Mouse (Mus musculus) intestine, embryonic 14.5 days (tissue): Measurements from ENCODE around the gene Osbpl2. TPM values are rescaled to one million over a fixed set of nuclear protein-coding genes. Genes with fewer than 3 reads are reported as not detected.

Experiments used
- ATAC-seq: fragments of 200-750 bp; cut with Nextera tagmentation; replicated peaks from 2 replicates; pipeline ENCODE4 v1.8.0; 2017; ENCODE audit warnings: low read depth, moderate number of reproducible peaks, moderate TSS enrichment, moderate library complexity; ENCODE audit not compliant: low FRiP score, low TSS enrichment
- DNase-seq: peaks from one replicate; pipeline ENCODE4 v3.0.0-alpha.2; 2018; ENCODE audit warnings: low spot score
- H3K27ac ChIP-seq: fragments of 300-500 bp; sonication (generic); 2 replicates; pipeline ENCODE4 v1.5.1; 2014; ENCODE audit warnings: low read depth, mild to moderate bottlenecking, control low read depth
- H3K27me3 ChIP-seq: fragments of 300-500 bp; sonication (generic); replicated peaks from 2 replicates; pipeline ENCODE4 v1.6.1; 2014; ENCODE audit warnings: low read length, control low read depth; ENCODE audit not compliant: control insufficient read depth, insufficient read depth
- H3K36me3 ChIP-seq: fragments of 300-500 bp; sonication (generic); 2 replicates; pipeline ENCODE4 v1.6.1; 2014; ENCODE audit warnings: low read length, control low read depth; ENCODE audit not compliant: control insufficient read depth, insufficient read depth
- H3K4me1 ChIP-seq: fragments of 300-500 bp; sonication (generic); replicated peaks from 2 replicates; pipeline ENCODE4 v1.6.1; 2014; ENCODE audit warnings: low read length, control low read depth, mixed read lengths; ENCODE audit not compliant: control insufficient read depth, insufficient read depth
- H3K4me2 ChIP-seq: fragments of 300-500 bp; sonication (generic); 2 replicates; pipeline ENCODE4 v1.6.1; 2014; ENCODE audit warnings: low read length
- H3K4me3 ChIP-seq: fragments of 300-500 bp; sonication (generic); 2 replicates; pipeline ENCODE4 v1.5.1; 2014; ENCODE audit warnings: low read depth, low read length, control low read depth, mixed read lengths
- H3K9ac ChIP-seq: fragments of 300-500 bp; sonication (generic); 2 replicates; pipeline ENCODE4 v1.6.1; 2014; ENCODE audit warnings: mild to moderate bottlenecking, low read length
- H3K9me3 ChIP-seq: fragments of 300-500 bp; sonication (generic); 2 replicates; pipeline ENCODE4 v1.6.1; 2016; ENCODE audit warnings: low read length, control low read depth; ENCODE audit not compliant: control insufficient read depth
- WGBS: fragments of 180-500 bp; shearing (Covaris S2); extraction: QIAGEN DNeasy Blood & Tissue Kit; methylation state at CpG from one replicate; pipeline ENCODE4 v1.1.7; 2014; 5-methylcytosine and 5-hydroxymethylcytosine counted together
- polyA plus RNA-seq: library from polyadenylated mRNA; unstranded; fragments of >200 nt; fragmentation: Nextera tagmentation; extraction: Ambion mirVana; gene quantifications from 2 replicates; pipeline ENCODE4 v1.2.1, GENCODE M21; 2014

Gene Osbpl2
- polyA plus RNA-seq, result 31.2 and 31.4 TPM in 2 replicates

- peak; percentile 99 for ATAC-seq
- Histone ChIP-seq H3K4me3 (peak within 1 kb of the TSS; percentile 85), H3K9ac (peak within 1 kb of the TSS; percentile 85), H3K27ac (peak within 1 kb of the TSS; percentile 62; the same call in 1 of the 2 replicates), H3K9me3 (no peaks in the 10 kb centered on the region), H3K36me3 (0 out of 2 replicates have a peak, but pooled peaks cover 3% of the 10 kb centered on the region), H3K4me1 (peaks cover 17% of the 10 kb centered on the region), H3K27me3 (no peaks in the 10 kb centered on the region), H3K4me2 (peak within 1 kb of the TSS; percentile 93)
- under 1% methylated on average over 55 of the region's 55 CpGs for WGBS
- DNase-seq, result peak; percentile 98
These were observed at the start of gene Osbpl2 for GRCm38 (mm10) chr2:180118661-180119438. TSS of gene Osbpl2 (plus strand) at chr2:180119306.

DNA sequence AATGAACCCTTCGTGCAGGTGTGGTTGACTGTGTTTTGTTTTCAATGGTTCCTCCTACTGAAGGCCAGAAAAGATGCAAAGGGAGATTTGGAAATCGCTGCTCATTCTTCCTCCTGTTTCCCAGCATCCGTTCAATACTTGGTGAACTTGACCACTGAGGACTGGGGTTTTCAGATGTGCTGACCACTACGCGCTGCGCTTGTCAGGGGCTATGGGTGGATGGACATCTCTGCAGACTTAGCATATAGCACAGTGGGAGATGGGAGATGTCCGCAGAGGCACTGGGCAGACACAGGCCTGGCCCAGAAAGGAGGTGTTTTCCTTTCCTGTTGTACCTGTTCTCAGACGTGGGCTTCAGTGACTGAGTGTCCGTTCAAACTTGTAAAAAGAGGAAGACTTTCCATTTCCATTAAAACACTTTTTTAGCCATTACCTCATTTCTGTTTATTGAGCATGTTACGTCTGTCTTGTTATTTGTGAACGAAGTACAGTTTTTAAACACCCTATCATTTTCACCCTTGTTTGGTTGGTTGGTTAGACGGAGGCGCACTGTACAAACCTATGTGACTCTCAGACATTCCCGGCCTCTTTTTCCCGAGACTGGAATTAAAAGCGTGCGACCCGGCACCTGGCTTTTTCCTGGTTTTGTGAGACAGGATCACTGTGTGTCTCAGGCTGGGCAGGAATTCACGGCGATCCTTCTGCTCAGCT is 49.2 kb upstream of the Osbpl2 start:
- 32% methylated on average over 20 of the region's 20 CpGs for WGBS
- Histone ChIP-seq H3K9me3 (no peaks in the 10 kb centered on the region), H3K27ac (0 out of 2 replicates have a peak overlapping the region, but pooled peaks have one; percentile 38), H3K4me3 (peak overlapping the region; percentile 85), H3K4me2 (peak overlapping the region; percentile 74), H3K27me3 (no peaks in the 10 kb centered on the region), H3K4me1 (peaks cover 10% of the 10 kb centered on the region), H3K9ac (peak overlapping the region; percentile 49), H3K36me3 (peaks cover 23% of the 10 kb centered on the region)
- DNase-seq (no peak), ATAC-seq (peak; percentile 73)

GRCm38 (mm10) chr2:180070481-180071453 is 48.3 kb upstream of the Osbpl2 start, which contains the start of gene Mtg2:
TSS of gene Mtg2 (plus strand) at chr2:180070588.
- no peaks in the 10 kb centered on the region for H3K9me3 ChIP-seq
- DNase-seq, result peak; percentile 96
- H3K36me3 ChIP-seq, result peaks cover 23% of the 10 kb centered on the region
- H3K9ac ChIP-seq, result peak within 1 kb of the TSS; percentile 49
- 0 out of 2 replicates have a peak within 1 kb of the TSS, but pooled peaks have one; percentile 38 for H3K27ac ChIP-seq
- no peaks in the 10 kb centered on the region for H3K27me3 ChIP-seq
- H3K4me1 ChIP-seq, result peaks cover 10% of the 10 kb centered on the region
- peak within 1 kb of the TSS; percentile 74 for H3K4me2 ChIP-seq
- peak; percentile 97 for ATAC-seq
- WGBS, result 4% methylated on average over 58 of the region's 58 CpGs
- peak within 1 kb of the TSS; percentile 85 for H3K4me3 ChIP-seq

DNA sequence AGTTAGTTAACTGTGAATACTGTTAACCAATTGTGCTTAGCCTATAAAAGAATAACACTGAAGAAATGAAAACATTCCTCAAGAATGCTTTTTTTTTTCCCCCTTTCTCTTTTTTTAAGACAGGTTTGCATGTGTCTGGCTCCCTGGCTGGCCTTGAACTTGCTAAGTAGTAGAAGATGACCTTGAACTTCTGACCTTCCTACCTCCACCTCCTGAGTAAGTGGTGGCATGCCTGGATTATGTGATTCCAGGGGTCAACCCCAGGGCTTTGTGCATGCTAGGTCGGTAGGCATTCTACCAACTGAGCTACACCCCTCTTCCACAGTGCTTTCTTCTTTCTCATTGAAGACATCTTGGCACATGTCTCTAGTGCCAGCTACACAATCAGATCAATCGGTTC is 47.4 kb upstream of the Osbpl2 start:
- Histone ChIP-seq H3K36me3 (peaks cover 23% of the 10 kb centered on the region), H3K27me3 (no peaks in the 10 kb centered on the region), H3K4me2 (no peak overlapping the region), H3K27ac (no peak overlapping the region), H3K4me1 (peaks cover 10% of the 10 kb centered on the region), H3K9me3 (no peaks in the 10 kb centered on the region), H3K4me3 (no peak overlapping the region), H3K9ac (no peak overlapping the region)
- DNase-seq, result no peak
- WGBS, result 88% methylated on average over 2 of the region's 2 CpGs
- no peak for ATAC-seq

- Histone ChIP-seq H3K4me1 (peaks cover 10% of the 10 kb centered on the region), H3K27ac (no peak overlapping the region), H3K9me3 (no peaks in the 10 kb centered on the region), H3K4me2 (no peak overlapping the region), H3K36me3 (peaks cover 23% of the 10 kb centered on the region), H3K4me3 (no peak overlapping the region), H3K9ac (no peak overlapping the region), H3K27me3 (no peaks in the 10 kb centered on the region)
- DNase-seq, result no peak
- 87% methylated on average over 7 of the region's 7 CpGs for WGBS
- ATAC-seq, result no peak
These were observed 46.2 kb upstream of the Osbpl2 start for GRCm38 (mm10) chr2:180072886-180073285.

- Histone ChIP-seq H3K4me2 (no peak overlapping the region), H3K27ac (no peak overlapping the region), H3K4me3 (no peak overlapping the region), H3K36me3 (peaks cover 16% of the 10 kb centered on the region), H3K4me1 (no peaks in the 10 kb centered on the region), H3K9ac (no peak overlapping the region), H3K27me3 (no peaks in the 10 kb centered on the region), H3K9me3 (no peaks in the 10 kb centered on the region)
- no peak for ATAC-seq
- WGBS, result 67% methylated on average over 3 of the region's 3 CpGs
- no peak for DNase-seq
These were observed 41.5 kb upstream of the Osbpl2 start for GRCm38 (mm10) chr2:180077622-180078021.

GRCm38 (mm10) chr2:180080680-180081079 is 38.4 kb upstream of the Osbpl2 start:
- no peak for DNase-seq
- no peak overlapping the region for H3K4me2 ChIP-seq
- H3K9me3 ChIP-seq, result no peaks in the 10 kb centered on the region
- ATAC-seq, result no peak
- H3K36me3 ChIP-seq, result peaks cover 26% of the 10 kb centered on the region
- no peak overlapping the region for H3K9ac ChIP-seq
- H3K27me3 ChIP-seq, result no peaks in the 10 kb centered on the region
- H3K4me1 ChIP-seq, result no peaks in the 10 kb centered on the region
- H3K27ac ChIP-seq, result no peak overlapping the region
- WGBS, result 89% methylated on average over 8 of the region's 8 CpGs
- no peak overlapping the region for H3K4me3 ChIP-seq

- H3K27me3 ChIP-seq, result no peaks in the 10 kb centered on the region
- WGBS, result 92% methylated on average over 10 of the region's 10 CpGs
- H3K9ac ChIP-seq, result no peak overlapping the region
- no peak overlapping the region for H3K27ac ChIP-seq
- no peak overlapping the region for H3K4me3 ChIP-seq
- no peak overlapping the region for H3K4me2 ChIP-seq
- H3K4me1 ChIP-seq, result no peaks in the 10 kb centered on the region
- ATAC-seq (no peak), DNase-seq (no peak)
- H3K36me3 ChIP-seq, result peaks cover 17% of the 10 kb centered on the region
- no peaks in the 10 kb centered on the region for H3K9me3 ChIP-seq
These were observed 36.0 kb upstream of the Osbpl2 start for GRCm38 (mm10) chr2:180083063-180083462.
